Mouse (Mus musculus) common myeloid progenitor, adult 5-6 weeks (primary cell): ENCODE data around the gene Cmtm5. TPM values are rescaled to one million over a fixed set of nuclear protein-coding genes. Genes with fewer than 3 reads are reported as not detected.
A peak's percentile ranks its signal among the peaks of the same experiment; 100 is the strongest.
"Not testable (repeated sequence)": the region's sequence is repeated elsewhere in the genome, so short reads cannot be mapped to it uniquely, and the experiment has no call there.

Experiments
- ATAC-seq: replicated peaks from 2 replicates; pipeline ENCODE4 v1.8.0; 2016; ENCODE audit warnings: low read depth, mild to moderate bottlenecking, moderate TSS enrichment, inconsistent platforms; ENCODE audit not compliant: poor library complexity, severe bottlenecking
- total RNA-seq: library from RNA; stranded (forward); fragments of 200-1000, 187-1606 nt; gene quantifications from 2 replicates; pipeline ENCODE4 v1.2.3, GENCODE M21; 2017

Gene Cmtm5
- total RNA-seq, 1 experiment from 2014 or later = not detected

GRCm38 (mm10) chr14:54956533-54956932 lies 20.5 kb downstream of the Cmtm5 start:
- no peak for ATAC-seq

GRCm38 (mm10) chr14:54958503-54958902 lies 22.4 kb downstream of the Cmtm5 start:
- ATAC-seq = no peak

- no peak for ATAC-seq
These were observed 23.1 kb downstream of the Cmtm5 start for GRCm38 (mm10) chr14:54959197-54959596.

- ATAC-seq = not testable (repeated sequence)
These were observed 24.0 kb downstream of the Cmtm5 start for GRCm38 (mm10) chr14:54959853-54960613.

DNA sequence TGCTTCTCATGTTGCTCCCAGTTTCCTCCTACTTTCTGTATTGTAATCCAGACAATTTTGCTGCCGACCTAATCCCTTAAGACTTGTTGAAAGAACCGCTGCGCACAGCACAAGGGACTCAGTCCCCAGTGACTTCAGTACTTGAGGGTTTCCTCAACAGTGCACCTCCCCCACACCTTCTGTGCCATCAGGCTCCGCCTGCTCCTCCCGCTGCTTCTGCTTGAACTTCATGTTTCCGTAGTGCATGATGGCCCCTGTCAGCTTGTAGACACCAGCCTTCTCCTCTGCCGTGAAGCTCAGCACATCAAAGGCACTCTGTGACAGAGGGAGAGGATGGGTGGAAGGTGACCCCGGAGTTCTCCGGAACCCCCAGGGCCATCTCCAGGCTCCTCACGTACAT lies 24.7 kb downstream of the Cmtm5 start:
- peak; percentile 63; the same call in 1 of the 2 replicates for ATAC-seq

DNA sequence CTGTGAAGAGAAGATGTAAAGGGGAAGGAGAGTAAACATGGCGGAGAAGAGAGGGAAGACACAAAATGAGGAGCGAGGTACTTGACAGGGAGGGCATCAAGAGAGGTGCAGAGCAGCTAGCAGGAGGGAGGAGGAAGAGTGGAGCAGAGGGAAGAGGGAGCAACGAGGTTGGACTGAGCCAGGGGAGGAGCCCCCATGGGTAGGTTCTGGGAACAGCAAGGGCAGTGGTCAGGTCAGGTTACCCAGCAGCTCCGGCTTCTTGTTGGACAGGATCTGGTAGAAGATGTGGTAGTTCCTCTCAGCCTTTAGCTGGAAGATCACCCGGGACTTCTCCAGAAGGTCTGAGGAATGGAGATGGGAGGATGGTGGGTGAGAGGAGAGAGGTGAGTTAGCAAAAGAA lies 25.4 kb downstream of the Cmtm5 start:
- no peak for ATAC-seq

DNA sequence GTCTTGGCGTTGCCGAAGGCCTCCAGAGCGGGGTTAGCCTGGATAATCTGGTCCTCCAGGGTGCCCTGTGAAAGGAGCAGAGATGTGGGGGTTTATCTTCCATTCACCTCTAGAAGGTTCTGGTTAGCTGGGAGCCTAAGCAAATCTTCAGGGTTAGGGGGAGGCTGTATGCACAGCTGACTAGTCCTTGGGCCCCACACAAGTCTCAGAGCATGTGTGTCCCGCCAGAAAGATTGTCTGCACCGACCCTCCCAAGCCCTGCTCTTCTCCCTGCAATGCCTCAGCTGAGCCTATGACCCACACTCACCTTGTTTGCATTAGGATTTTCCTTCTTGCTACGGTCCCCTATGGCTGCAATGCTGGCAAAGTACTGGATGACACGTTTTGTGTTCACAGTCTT lies 26.7 kb downstream of the Cmtm5 start:
- ATAC-seq = no peak

DNA sequence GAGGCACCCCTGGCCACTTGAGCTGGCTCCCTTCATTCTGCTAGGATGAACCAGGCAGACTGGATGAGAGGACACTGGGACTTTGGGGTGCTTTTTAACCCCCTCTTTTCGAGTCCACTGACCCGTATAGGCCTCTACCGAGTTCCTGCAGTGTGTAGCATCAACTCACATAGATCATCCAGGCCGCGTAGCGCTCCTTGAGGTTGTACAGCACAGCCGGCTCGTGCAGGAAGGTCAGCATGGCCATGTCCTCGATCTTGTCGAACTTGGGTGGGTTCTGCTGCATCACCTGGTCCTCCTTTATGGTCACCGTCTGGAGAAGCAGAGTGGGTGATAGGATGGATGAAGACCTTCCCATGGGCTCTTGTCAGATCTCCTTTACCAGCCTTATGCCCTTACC lies 27.7 kb downstream of the Cmtm5 start:
- no peak for ATAC-seq

DNA sequence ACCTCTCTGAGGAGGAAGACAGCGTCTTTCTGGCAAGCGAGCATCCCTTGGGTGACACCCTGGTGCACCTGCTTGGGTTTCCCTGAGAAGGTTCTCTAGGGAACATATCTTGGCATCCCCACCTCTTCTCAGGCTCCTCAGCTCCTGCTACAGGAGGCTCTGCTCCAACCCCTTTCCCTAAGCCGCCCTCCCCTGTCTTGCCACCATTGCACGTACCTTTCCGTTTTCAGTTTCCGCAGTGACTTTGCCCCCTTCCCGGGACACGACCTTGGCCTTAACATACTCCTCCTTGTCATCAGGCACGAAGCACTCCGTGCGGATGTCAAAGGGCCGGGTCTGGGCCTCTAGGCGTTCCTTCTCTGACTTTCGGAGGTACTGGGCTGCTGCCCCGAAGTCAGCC lies 29.0 kb downstream of the Cmtm5 start:
- no peak for ATAC-seq

DNA sequence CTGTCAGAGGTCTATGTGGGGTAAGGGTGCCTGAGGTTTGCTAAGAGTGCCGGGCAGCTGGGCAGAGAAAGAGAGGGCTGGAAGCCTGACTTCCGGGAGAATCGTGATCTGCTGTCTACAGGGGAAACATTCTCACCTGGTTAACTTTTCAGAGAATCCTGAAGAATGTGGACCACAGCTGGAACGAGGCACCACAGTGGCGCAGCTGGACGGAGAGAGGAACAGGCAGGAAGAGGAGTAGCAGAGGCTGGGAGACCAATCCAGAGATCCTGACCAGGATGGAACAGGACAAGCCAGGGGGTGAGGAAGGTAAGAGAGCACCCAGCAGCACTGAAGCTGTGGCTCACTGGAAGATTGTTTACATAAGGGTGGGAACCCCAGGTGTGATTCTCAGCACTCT lies 29.6 kb downstream of the Cmtm5 start:
- ATAC-seq = no peak

DNA sequence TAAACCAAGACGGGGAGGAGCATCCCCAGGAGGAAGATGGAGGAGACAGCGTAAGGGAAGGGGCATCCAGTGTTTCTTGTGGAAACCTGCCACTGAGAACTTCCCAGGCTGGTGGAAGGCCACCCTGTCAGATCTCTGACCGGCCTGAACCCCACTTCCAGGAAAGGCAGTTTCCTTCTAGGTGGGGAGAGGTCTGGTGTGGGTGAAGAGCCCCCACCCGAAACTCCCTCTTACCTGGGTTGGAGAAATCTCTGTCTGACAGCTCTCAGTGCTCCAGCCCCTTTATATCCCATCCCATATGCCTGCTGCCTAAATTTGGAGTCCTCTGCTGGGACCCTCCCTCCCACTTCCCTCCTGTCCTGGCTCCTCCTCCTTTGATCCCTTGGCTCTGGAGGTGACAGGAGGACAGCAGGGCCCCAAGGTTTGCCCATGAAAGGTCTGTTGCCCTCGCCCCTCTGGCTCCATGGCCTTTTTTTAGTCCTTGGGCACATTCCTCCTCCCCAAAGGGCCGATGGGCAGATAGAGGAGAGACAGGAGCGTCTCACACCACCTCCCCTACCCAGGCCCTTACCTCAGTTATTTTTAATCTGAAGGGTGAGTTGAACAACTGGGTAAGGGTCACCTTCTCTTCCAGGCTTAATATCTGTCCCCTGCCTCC lies 30.4 kb downstream of the Cmtm5 start, which contains the start of gene Myh6:
TSS of gene Myh6 (minus strand) at position 608 of the 658 bp plus-strand sequence.
- no peak for ATAC-seq

DNA sequence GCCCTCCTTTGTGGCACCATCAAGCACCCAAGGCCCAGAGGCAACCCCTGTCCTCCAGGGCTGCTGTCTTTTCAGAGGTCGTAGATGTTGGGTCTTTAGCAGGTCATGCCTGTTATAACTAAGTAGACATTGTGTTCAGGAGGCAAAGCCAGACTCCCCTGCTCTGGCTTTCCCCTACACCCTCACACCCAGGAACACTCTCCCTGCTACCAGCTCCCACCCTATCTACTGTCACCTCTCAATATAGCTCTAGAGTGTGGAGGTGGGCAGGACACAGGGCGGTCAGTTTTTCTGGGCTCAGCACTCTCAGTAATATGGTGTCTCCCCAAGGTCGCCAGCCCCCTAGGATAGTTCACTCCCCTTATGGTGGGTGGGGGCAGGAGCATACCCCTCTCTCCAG lies 31.8 kb downstream of the Cmtm5 start:
- ATAC-seq = no peak

DNA sequence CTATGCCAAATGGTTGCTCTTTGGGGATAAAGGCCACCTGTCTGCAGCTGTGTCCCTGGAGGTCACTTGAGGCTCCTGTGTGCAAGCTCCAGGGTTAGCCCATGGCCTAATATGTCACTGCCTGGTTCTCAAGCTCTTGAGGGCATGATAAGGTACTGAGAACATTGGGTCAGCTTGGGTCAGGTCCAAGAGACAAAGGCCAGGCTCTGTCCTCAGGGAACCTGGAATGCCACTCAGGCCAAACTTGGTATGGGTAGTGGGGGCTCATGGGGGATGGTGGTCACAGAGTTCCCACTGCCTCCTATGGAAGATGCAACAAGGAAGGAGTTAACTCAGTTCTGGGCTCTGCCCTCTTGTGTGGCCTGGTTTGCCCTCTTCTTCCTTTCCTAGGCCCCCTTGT lies 32.3 kb downstream of the Cmtm5 start:
- ATAC-seq = no peak

- not testable (repeated sequence) for ATAC-seq
These were observed 36.7 kb downstream of the Cmtm5 start for GRCm38 (mm10) chr14:54972786-54973185.

DNA sequence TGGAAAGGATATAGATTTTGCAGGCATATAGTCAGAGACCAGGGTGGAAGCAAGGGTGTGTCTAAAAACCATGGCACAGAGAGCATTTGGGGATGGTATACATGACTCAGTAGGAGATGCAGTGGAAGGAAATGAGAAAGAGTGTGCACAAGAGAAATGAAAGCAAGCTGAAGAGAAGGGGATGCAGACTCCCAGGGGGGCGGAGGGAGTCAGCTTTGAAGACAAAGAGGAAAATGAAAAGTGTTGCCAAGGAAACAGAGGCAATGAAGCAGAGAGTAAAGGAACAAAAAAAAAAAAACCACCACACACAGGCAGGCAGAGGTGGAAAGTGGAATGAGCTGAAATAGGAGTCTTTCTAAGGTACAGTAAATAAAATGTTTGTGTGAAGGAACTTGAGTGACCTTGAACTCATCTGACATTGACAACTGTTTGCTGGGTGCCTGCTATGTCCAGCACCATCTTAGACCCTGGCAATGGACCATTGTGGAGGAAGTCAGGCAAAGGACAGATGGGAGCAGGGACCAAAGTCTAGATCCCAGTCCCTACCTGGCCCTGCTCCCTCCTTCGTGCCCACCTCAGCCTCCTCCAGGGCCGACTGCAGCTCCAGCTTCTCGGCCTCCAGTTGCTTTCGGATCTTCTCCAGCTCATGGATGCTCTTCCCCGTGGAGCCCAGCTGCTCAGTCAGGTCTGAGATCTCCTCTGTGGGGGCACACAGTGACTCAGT lies 38.2 kb downstream of the Cmtm5 start:
- ATAC-seq = no peak

DNA sequence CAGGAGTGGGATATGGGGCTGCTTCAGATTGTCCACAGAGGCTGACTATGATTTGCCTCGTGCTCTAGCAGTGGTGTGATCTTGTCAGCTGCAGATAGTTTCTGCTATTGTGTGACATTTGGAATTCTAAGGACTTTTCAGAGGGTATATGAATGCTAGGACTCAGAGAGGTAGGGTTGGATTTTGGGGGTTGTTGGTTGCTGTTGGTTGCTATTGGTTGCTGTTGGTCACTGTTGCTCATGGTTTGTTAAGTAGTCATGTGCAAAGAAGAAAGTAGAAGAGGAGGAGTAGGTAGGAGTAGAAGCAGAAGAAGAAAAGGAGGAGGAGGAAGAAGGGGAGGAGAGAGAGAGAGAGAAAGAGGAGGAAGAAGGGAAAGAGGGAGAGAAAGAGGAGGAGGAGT lies 40.6 kb downstream of the Cmtm5 start, which contains the start of gene Gm17428:
TSS of gene Gm17428 (plus strand) at position 301 of the 400 bp plus-strand sequence.
- ATAC-seq = no peak

GRCm38 (mm10) chr14:54978664-54979063 lies 42.6 kb downstream of the Cmtm5 start:
- ATAC-seq = no peak

DNA sequence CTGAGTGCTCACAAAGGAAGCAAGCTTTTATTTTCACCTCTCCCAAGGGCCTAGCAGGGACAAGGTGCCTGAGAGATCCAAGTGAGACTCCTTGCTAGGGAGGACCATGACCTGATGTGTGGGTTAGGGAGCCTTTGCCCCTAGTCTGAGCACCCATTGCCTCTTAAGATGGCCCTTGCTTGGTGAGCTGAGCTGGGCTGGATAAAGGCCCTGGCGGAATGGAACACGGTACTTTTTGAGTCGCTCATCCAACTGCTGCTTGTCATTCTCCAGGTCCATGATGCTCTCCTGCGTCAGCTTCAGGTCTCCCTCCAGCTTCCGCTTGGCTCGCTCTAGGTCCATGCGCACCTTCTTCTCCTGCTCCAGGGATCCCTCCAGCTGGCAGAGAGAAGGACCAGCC lies 45.9 kb downstream of the Cmtm5 start:
- no peak for ATAC-seq

DNA sequence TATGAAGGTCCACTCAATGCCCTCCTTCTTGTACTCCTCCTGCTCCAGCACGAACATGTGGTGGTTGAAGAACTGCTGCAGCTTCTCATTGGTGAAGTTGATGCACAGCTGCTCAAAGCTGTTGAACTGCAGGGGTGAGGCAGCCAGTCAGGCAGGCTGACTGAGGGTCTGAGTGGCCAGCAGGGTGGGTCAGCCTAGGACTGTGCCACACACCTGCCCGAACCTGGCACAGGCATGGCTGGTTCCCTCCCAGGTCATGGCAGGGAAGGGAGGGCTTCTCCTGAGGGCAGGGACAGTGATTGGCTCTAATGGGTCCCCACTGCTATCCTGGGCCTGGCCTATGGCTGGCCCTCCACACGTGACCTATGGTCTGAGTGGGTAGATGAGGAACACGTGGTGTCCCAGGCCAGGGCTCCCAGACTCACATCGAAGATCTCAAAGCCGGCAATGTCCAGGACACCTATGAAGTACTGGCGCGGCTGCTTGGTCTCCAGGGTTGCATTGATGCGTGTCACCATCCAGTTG lies 52.4 kb downstream of the Cmtm5 start:
- not testable (repeated sequence) for ATAC-seq
